15 mouse cellular contexts compared by ENCODE assay signal in genomic region chr7:111395972-111396371, GRCm38 (mm10).
"Had no signal": no experiment of that assay in that cellular context is flagged by ENCODE, and none has a peak within 500 bp of the region (broad histone marks: within the 10 kb centered on the region; RNA-seq: fewer than 3 reads in every experiment).

No protein-coding gene starts in this region.

- DNase-seq: kidney, adult 2 months; kidney, postnatal 25 days; layer of hippocampus, adult 9-11 months; liver, embryonic 13.5 days; lung, adult 2 months; right cerebral cortex, postnatal 14 days; thymus, adult 2 months; thymus, postnatal 14 days; thymus, postnatal 4 days had no signal

- H3K4me3 ChIP-seq: layer of hippocampus, adult 2 months; liver, embryonic 13.5 days; midbrain, embryonic 13.5 days; myocyte; neural tube, embryonic 13.5 days had no signal

- H3K4me1 ChIP-seq: liver, embryonic 13.5 days had no signal

- H3K27ac ChIP-seq: kidney, postnatal 0 days; layer of hippocampus, adult 2 months; liver, embryonic 13.5 days; macrophage; midbrain, embryonic 13.5 days; neural tube, embryonic 13.5 days had no signal
